Mouse (Mus musculus) urinary bladder, adult 2 months (tissue): ENCODE measurements at regions not wholly inside any gene's neighbourhood (a gene's known extent, or its start where the extent isn't known, plus 50 kb on each side); places are given as distances from the start of the nearest gene placed in this dataset.

ENCODE experiments used
- DNase-seq: peaks from one replicate; pipeline ENCODE4 v3.0.0; 2022; ENCODE audit warnings: low spot score

DNA sequence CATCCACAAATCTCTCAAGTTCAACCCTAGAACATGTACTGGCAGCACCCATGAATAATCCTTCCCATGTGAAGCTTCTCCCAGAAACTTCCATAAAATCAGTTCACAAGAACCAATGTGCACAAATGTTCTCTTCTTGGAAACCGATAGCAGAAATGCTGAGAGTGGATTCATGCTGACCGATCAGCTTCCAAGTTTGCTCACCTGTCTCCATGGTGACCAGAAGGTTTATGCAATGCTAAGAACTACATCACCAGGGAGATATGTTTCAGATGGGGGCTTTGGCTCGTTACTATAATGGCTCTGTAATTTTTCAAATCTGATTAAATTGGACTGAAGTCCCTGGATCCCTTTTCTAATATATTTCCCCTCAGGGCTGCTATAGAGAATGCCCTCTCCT is 74.4 kb upstream of the Gm9747 start:
- DNase-seq = no peak

GRCm38 (mm10) chr1:82159201-82159600 is 73.7 kb upstream of the Gm9747 start:
- DNase-seq = no peak

DNA sequence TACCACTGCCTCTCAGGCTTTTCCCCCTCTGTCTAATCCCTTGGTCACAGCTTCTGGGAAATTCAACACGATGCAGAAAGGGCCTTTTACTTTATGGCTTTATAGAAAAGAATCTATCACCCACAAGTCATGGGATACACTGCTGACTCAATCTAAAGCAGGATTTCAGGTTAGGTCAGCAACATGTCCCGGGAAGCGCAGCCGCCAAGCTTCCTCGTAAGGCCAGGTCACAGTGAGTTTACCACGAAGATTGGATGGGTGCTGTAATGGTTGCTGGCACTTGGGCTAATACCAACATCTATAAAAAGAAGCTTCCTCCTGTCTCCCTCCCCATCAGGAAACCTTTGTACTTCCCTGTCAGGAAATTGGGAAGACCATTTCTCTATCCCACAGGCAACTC is 70.0 kb upstream of the Gm9747 start:
- DNase-seq = no peak

GRCm38 (mm10) chr1:82168158-82168557 is 64.8 kb upstream of the Gm9747 start:
- DNase-seq = no peak

GRCm38 (mm10) chr1:82168949-82169348 is 64.0 kb upstream of the Gm9747 start:
- DNase-seq = no peak

DNA sequence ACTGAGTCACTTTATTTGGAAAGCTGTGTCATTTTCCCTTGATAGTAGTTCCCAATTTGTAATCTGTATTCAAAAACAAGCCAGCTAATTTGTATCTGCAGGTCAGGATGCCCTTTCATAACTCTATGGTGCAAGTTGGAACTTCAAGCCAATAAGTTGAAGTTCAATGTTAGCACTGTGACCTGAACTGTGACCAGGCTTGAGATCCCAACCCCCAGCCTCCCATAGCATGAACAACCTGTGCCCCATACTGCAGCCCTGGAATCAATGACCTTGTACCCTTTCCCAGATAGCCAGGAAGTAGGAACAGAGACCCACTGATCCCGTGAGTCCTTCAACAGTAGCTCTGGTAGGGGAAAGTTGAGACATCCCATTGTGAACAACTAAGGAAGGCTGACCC is 52.5 kb upstream of the Gm9747 start:
- DNase-seq = no peak
